Mouse (Mus musculus) erythroblast, embryonic 14.5 days (primary cell): ENCODE data around the gene Esr1.

Source experiments
- GATA1 ChIP-seq: IDR thresholded peaks from 2 replicates; pipeline ENCODE4 v1.6.1; 2012; ENCODE audit warnings: low read length, inconsistent platforms, mixed read lengths
- TAL1 ChIP-seq: IDR thresholded peaks from 3 replicates; pipeline ENCODE4 v1.6.1; 2012; ENCODE audit warnings: low read length, inconsistent platforms, mixed read lengths

GRCm38 (mm10) chr10:4972026-4972425 lies 360.6 kb downstream of the Esr1 start:
- TF ChIP-seq TAL1 = no peak
- no peak for TF ChIP-seq GATA1
